Mouse (Mus musculus): ENCODE measurements around the gene Fermt2. TPM values are rescaled to one million over a fixed set of nuclear protein-coding genes. Genes with fewer than 3 reads are reported as not detected.

Gene Fermt2
- polyA plus RNA-seq, 1 experiment from 2014 or later, result 181 TPM

DNA sequence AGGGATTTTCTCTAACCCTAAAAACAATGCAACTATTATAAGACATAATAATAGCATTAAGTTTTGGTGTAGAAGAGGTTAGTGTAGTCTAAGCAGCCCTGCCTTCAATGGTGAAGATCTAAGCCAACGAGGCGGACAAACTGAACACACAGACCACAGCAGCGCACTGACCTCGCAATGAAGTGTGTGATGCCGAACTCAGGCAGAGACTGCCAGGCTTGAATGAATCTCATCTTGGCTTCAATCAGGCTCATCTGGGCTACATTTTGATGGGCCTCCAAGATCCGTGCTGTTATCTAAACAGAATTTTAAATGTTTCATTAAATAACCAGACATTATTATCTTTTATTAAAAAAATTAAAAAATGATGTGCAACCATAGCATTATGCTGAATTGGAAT is 68.0 kb downstream of the Fermt2 start:
- Histone ChIP-seq H3K4me3 (replicated peaks) (no peak overlapping the region), H3K27me3 (no peaks in the 10 kb centered on the region), H3K4me1 (peaks cover 22% of the 10 kb centered on the region), H3K4me2 (no peak overlapping the region), H3K9me3 (replicated peaks) (no peaks in the 10 kb centered on the region), H3K9ac (no peak overlapping the region), H3K36me3 (peaks cover 84% of the 10 kb centered on the region), H3K27ac (no peak overlapping the region)
- WGBS, result 94% methylated on average over 6 of the region's 6 CpGs
- no peak for ATAC-seq (replicated peaks; ENCODE audit: low FRiP score)

DNA sequence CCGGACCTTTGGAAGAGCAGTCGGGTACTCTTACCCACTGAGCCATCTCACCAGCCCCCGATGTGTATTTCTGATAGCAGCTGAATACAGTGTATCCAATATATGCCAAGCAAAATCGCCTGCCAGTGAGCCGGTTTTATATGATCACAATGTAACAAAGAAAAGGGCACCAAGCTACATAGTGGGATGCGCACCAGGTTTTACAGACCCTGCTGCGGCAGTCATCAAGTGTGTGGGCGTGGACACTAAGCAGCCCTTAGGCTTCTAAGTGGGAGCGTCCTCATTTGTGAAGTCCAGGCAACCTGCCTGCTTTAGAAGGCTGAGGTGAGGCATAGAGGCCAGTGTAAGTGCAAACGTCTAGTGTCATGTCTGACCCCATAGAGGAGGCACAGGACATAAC is 69.4 kb downstream of the Fermt2 start:
- H3K27ac ChIP-seq, result no peak overlapping the region
- no peak overlapping the region for H3K4me2 ChIP-seq
- no peak overlapping the region for H3K9ac ChIP-seq
- peaks cover 34% of the 10 kb centered on the region for H3K4me1 ChIP-seq
- no peaks in the 10 kb centered on the region for H3K27me3 ChIP-seq
- ATAC-seq (replicated peaks; ENCODE audit: low FRiP score), result no peak
- H3K36me3 ChIP-seq, result peaks cover 70% of the 10 kb centered on the region
- no peaks in the 10 kb centered on the region for H3K9me3 ChIP-seq (replicated peaks)
- 93% methylated on average over 10 of the region's 10 CpGs for WGBS
- H3K4me3 ChIP-seq (replicated peaks), result no peak overlapping the region

DNA sequence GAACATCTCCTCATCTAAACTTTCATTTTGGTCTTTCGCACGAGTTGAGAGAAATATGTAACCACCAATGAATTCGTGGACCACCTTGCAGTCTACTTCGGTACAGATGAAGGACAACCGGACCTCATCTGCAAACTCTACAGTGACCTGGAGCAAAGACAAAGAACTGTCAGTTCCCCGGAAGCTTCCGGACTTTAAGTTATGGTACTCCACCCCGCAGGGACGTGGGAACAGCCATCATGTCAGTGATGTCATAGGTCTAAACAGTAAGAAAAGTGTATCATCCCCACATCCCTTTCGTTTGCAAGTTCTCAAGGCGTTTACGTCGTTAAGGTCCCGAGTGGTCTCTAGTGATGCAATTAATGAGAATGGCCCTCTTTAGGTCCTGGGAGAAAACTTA is 70.0 kb downstream of the Fermt2 start:
- peaks cover 69% of the 10 kb centered on the region for H3K36me3 ChIP-seq
- 94% methylated on average over 14 of the region's 14 CpGs for WGBS
- H3K27me3 ChIP-seq, result no peaks in the 10 kb centered on the region
- H3K9ac ChIP-seq, result no peak overlapping the region
- no peak overlapping the region for H3K27ac ChIP-seq
- H3K4me1 ChIP-seq, result peaks cover 36% of the 10 kb centered on the region
- no peak overlapping the region for H3K4me3 ChIP-seq (replicated peaks)
- ATAC-seq (replicated peaks; ENCODE audit: low FRiP score), result no peak
- H3K9me3 ChIP-seq (replicated peaks), result no peaks in the 10 kb centered on the region
- no peak overlapping the region for H3K4me2 ChIP-seq

GRCm38 (mm10) chr14:45457003-45457402 is 72.9 kb downstream of the Fermt2 start:
- 85% methylated on average over 9 of the region's 9 CpGs for WGBS
- H3K27ac ChIP-seq, result peak overlapping the region; percentile 88

DNA sequence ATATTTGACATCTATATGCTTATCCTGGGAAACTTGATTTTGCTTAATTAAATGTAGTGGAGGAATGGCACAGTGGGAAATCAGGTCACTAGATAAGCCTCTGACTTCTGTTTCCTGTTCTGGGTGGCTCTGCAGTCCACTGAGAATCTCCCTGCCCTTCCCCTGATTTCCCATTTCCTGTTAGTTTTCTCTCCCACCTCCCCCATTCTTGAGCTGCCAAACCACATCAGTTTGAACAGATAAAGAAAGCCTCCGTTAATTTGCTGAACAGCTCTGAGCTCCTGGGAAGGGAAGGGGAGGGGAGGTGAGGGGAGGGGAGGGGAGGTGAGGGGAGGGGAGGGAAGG is 73.4 kb downstream of the Fermt2 start:
- no peak for ATAC-seq (replicated peaks; ENCODE audit: low FRiP score)
- WGBS, result 22% methylated on average over 1 of the region's 1 CpGs
- Histone ChIP-seq H3K9me3 (replicated peaks) (no peaks in the 10 kb centered on the region), H3K27me3 (no peaks in the 10 kb centered on the region), H3K4me1 (peaks cover 48% of the 10 kb centered on the region), H3K4me2 (no peak overlapping the region), H3K27ac (peak overlapping the region; percentile 49), H3K4me3 (replicated peaks) (no peak overlapping the region), H3K9ac (no peak overlapping the region), H3K36me3 (peaks cover 40% of the 10 kb centered on the region)

More at GRCm38 (mm10) chr14:45457003-45457402, 72.9 kb downstream of the Fermt2 start:
- Histone ChIP-seq H3K9ac (no peak overlapping the region), H3K27me3 (no peaks in the 10 kb centered on the region), H3K4me1 (peaks cover 43% of the 10 kb centered on the region), H3K4me2 (no peak overlapping the region), H3K9me3 (replicated peaks) (no peaks in the 10 kb centered on the region), H3K4me3 (replicated peaks) (no peak overlapping the region), H3K36me3 (peaks cover 46% of the 10 kb centered on the region)
- no peak for ATAC-seq (replicated peaks; ENCODE audit: low FRiP score)

- WGBS, result 68% methylated on average over 12 of the region's 12 CpGs
- Histone ChIP-seq H3K4me3 (replicated peaks) (no peak overlapping the region), H3K4me2 (no peak overlapping the region), H3K27ac (peak overlapping the region; percentile 49), H3K4me1 (peaks cover 53% of the 10 kb centered on the region), H3K9me3 (replicated peaks) (no peaks in the 10 kb centered on the region), H3K27me3 (no peaks in the 10 kb centered on the region), H3K9ac (no peak overlapping the region), H3K36me3 (peaks cover 34% of the 10 kb centered on the region)
- ATAC-seq (replicated peaks; ENCODE audit: low FRiP score), result no peak
Observed at GRCm38 (mm10) chr14:45455651-45456501, 74.0 kb downstream of the Fermt2 start.

- no peak overlapping the region for H3K9ac ChIP-seq
- peaks cover 16% of the 10 kb centered on the region; the same call in 1 of the 2 replicates for H3K36me3 ChIP-seq
- no peaks in the 10 kb centered on the region for H3K9me3 ChIP-seq (replicated peaks)
- peak; percentile 8; the same call in 1 of the 2 replicates for ATAC-seq (replicated peaks; ENCODE audit: low FRiP score)
- H3K4me2 ChIP-seq, result no peak overlapping the region
- H3K4me3 ChIP-seq (replicated peaks), result no peak overlapping the region
- peaks cover 53% of the 10 kb centered on the region for H3K4me1 ChIP-seq
- WGBS, result 50% methylated on average over 5 of the region's 5 CpGs
- no peaks in the 10 kb centered on the region for H3K27me3 ChIP-seq
- H3K27ac ChIP-seq, result peak overlapping the region; percentile 93
Observed at GRCm38 (mm10) chr14:45453538-45454233, 76.2 kb downstream of the Fermt2 start.

DNA sequence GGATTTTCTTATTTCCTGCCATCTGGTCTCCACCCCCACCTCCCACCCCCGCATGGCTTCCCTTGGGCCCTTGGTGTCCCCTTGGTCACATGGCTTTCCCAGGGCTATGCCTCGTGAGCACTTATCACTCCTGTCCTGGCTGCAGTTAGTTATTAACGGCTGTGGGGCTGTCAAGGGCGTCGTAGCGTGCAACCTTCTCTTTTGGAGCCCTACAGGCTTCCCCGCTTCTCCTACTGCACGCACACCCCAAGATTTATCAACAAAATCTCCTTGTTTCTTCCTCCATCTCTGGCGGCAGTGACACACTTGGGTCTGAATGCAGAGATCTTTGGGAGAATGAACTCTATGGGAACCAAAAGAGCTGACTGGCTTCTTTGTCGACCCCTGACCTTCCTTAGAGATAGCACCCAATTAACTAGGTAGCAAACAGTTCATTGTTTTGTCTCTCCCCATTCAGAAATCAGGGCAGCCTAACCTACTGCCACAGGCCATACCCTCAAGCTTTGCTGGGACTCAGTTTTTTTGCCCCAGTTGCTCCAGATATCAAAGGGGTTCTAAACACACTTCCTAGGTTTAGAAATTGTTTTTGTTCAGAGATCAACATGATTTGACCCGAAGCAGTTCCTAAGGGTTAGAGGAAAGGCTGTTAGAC is 76.9 kb downstream of the Fermt2 start:
- peaks cover 9% of the 10 kb centered on the region; the same call in 1 of the 2 replicates for H3K36me3 ChIP-seq
- peak; percentile 86 for ATAC-seq (replicated peaks; ENCODE audit: low FRiP score)
- no peak overlapping the region for H3K9ac ChIP-seq
- no peaks in the 10 kb centered on the region for H3K27me3 ChIP-seq
- 13% methylated on average over 11 of the region's 11 CpGs for WGBS
- peak overlapping the region; percentile 93 for H3K27ac ChIP-seq
- H3K4me2 ChIP-seq, result 0 out of 2 replicates have a peak overlapping the region, but pooled peaks have one; percentile 5
- peaks cover 53% of the 10 kb centered on the region for H3K4me1 ChIP-seq
- no peaks in the 10 kb centered on the region for H3K9me3 ChIP-seq (replicated peaks)
- H3K4me3 ChIP-seq (replicated peaks), result no peak overlapping the region

- no peak overlapping the region for H3K4me3 ChIP-seq (replicated peaks)
- 16% methylated on average over 4 of the region's 4 CpGs for WGBS
- H3K9me3 ChIP-seq (replicated peaks), result no peaks in the 10 kb centered on the region
- no peak overlapping the region for H3K9ac ChIP-seq
- H3K4me2 ChIP-seq, result no peak overlapping the region
- ATAC-seq (replicated peaks; ENCODE audit: low FRiP score), result peak; percentile 41; the same call in 1 of the 2 replicates
- H3K4me1 ChIP-seq, result peaks cover 53% of the 10 kb centered on the region
- no peaks in the 10 kb centered on the region for H3K27me3 ChIP-seq
- peaks cover 4% of the 10 kb centered on the region; the same call in 1 of the 2 replicates for H3K36me3 ChIP-seq
- peak overlapping the region; percentile 93 for H3K27ac ChIP-seq
Observed at GRCm38 (mm10) chr14:45452148-45452547, 77.8 kb downstream of the Fermt2 start.

GRCm38 (mm10) chr14:45451090-45451489 is 78.8 kb downstream of the Fermt2 start:
- Histone ChIP-seq H3K4me3 (replicated peaks) (no peak overlapping the region), H3K4me2 (no peak overlapping the region), H3K9ac (no peak overlapping the region), H3K4me1 (peaks cover 57% of the 10 kb centered on the region), H3K27me3 (no peaks in the 10 kb centered on the region), H3K36me3 (peaks cover 4% of the 10 kb centered on the region; the same call in 1 of the 2 replicates), H3K9me3 (replicated peaks) (no peaks in the 10 kb centered on the region), H3K27ac (peak overlapping the region; percentile 93)
- 30% methylated on average over 2 of the region's 2 CpGs for WGBS
- ATAC-seq (replicated peaks; ENCODE audit: low FRiP score), result no peak

DNA sequence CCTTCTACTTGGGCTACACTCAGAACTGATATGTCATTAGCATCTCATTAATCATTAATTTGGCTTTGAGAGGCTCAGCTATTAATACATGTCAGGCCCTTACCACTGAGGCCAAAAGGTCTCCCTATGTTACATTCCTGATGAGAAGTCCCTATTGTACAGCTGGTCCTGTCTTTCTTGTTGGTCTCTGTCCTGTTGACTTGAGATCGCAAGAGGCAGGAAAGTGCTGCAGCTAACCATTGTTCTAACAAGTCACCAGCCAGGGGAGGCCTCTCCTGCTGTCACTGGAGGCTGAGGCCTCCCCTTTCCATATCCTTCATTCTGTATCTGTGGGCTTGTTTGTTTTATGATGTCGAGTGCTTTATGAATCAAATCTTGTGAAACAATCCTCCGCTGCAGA is 83.1 kb downstream of the Fermt2 start:
- Histone ChIP-seq H3K27ac (peak overlapping the region; percentile 71; the same call in 1 of the 2 replicates), H3K9me3 (replicated peaks) (no peaks in the 10 kb centered on the region), H3K36me3 (no peaks in the 10 kb centered on the region), H3K9ac (no peak overlapping the region), H3K4me1 (peaks cover 48% of the 10 kb centered on the region), H3K4me2 (no peak overlapping the region), H3K27me3 (no peaks in the 10 kb centered on the region), H3K4me3 (replicated peaks) (no peak overlapping the region)
- ATAC-seq (replicated peaks; ENCODE audit: low FRiP score), result no peak
- 67% methylated on average over 3 of the region's 3 CpGs for WGBS

GRCm38 (mm10) chr14:45445445-45445844 is 84.5 kb downstream of the Fermt2 start:
- peak overlapping the region; percentile 71 for H3K27ac ChIP-seq
- no peaks in the 10 kb centered on the region for H3K27me3 ChIP-seq
- peaks cover 46% of the 10 kb centered on the region for H3K4me1 ChIP-seq
- no peaks in the 10 kb centered on the region for H3K9me3 ChIP-seq (replicated peaks)
- WGBS, result 39% methylated on average over 12 of the region's 12 CpGs
- no peak for ATAC-seq (replicated peaks; ENCODE audit: low FRiP score)
- H3K4me3 ChIP-seq (replicated peaks), result no peak overlapping the region
- no peak overlapping the region for H3K4me2 ChIP-seq
- H3K9ac ChIP-seq, result no peak overlapping the region
- no peaks in the 10 kb centered on the region for H3K36me3 ChIP-seq
